Mouse (Mus musculus) neural tube, embryonic 13.5 days (tissue): Measurements from ENCODE around the gene Khdc1c. TPM values are rescaled to one million over a fixed set of nuclear protein-coding genes. Genes with fewer than 3 reads are reported as not detected.

Experiments
- ATAC-seq: fragments of 200-750 bp; cut with Nextera tagmentation; 2 replicates; pipeline ENCODE4 v1.8.0; 2017; ENCODE audit warnings: low read depth, mild to moderate bottlenecking, moderate TSS enrichment, moderate library complexity
- H3K27ac ChIP-seq: fragments of 300-500 bp; sonication (generic); replicated peaks from 2 replicates; pipeline ENCODE4 v1.5.1; 2015; ENCODE audit warnings: moderate library complexity, mild to moderate bottlenecking, inconsistent platforms
- H3K27me3 ChIP-seq: fragments of 300-500 bp; sonication (generic); 2 replicates; pipeline ENCODE4 v1.6.1; 2015; ENCODE audit warnings: mild to moderate bottlenecking, inconsistent platforms
- H3K36me3 ChIP-seq: fragments of 300-500 bp; sonication (generic); 2 replicates; pipeline ENCODE4 v1.6.1; 2015; ENCODE audit warnings: mild to moderate bottlenecking, inconsistent platforms
- H3K4me1 ChIP-seq: fragments of 300-500 bp; sonication (generic); replicated peaks from 2 replicates; pipeline ENCODE4 v1.6.1; 2015; ENCODE audit warnings: inconsistent platforms
- H3K4me2 ChIP-seq: fragments of 300-500 bp; sonication (generic); 2 replicates; pipeline ENCODE4 v1.6.1; 2015; ENCODE audit warnings: inconsistent platforms, mild to moderate bottlenecking, moderate library complexity
- H3K4me3 ChIP-seq: fragments of 300-500 bp; sonication (generic); 2 replicates; pipeline ENCODE4 v1.5.1; 2015; ENCODE audit warnings: mild to moderate bottlenecking, inconsistent platforms
- H3K9ac ChIP-seq: fragments of 300-500 bp; sonication (generic); 2 replicates; pipeline ENCODE4 v1.6.1; 2015; ENCODE audit warnings: moderate library complexity, mild to moderate bottlenecking, inconsistent platforms
- H3K9me3 ChIP-seq: fragments of 300-500 bp; sonication (generic); 2 replicates; pipeline ENCODE4 v1.6.1; 2016; ENCODE audit warnings: inconsistent platforms
- WGBS: fragments of 180-500 bp; shearing (Covaris S2); methylation state at CpG from one replicate; pipeline ENCODE4 v1.1.7; 2015; 5-methylcytosine and 5-hydroxymethylcytosine counted together
- polyA plus RNA-seq: library from polyadenylated mRNA; unstranded; fragments of >200 nt; fragmentation: Nextera tagmentation; extraction: Ambion mirVana; gene quantifications from 2 replicates; pipeline ENCODE4 v1.2.1, GENCODE M21; 2015

Khdc1c gene
- polyA plus RNA-seq, 1 experiment from 2014 or later, result not detected

DNA sequence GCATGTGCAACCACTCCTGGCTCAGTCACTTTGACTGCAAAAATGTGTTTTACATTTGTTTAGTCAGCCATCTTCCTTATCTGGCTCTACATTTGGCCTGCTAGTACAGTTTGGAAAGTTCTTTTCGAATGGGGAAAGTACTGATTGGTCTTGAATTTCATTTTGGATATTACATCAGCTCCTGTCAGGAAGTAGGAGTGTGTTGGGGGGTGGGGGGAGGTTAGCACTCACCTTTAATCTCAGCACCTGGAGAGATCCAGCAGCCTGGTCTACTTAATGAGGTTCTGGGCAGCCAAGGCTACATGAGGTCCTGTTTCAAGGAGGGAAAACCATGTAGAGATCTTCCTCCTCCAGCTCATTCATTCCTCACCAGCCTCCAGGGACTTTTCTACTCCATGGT is 15.1 kb downstream of the Khdc1c start, which contains the start of gene Khdc1b:
TSS of gene Khdc1b (plus strand) at position 301 of the 400 bp plus-strand sequence.
- no peak within 1 kb of the TSS for H3K9ac ChIP-seq
- no peaks in the 10 kb centered on the region for H3K27me3 ChIP-seq
- WGBS, result 81% methylated on average over 1 of the region's 1 CpGs
- no peak within 1 kb of the TSS for H3K4me3 ChIP-seq
- ATAC-seq, result no peak
- H3K4me1 ChIP-seq, result no peaks in the 10 kb centered on the region
- no peak within 1 kb of the TSS for H3K27ac ChIP-seq
- H3K9me3 ChIP-seq, result no peaks in the 10 kb centered on the region
- H3K4me2 ChIP-seq, result no peak within 1 kb of the TSS
- no peaks in the 10 kb centered on the region for H3K36me3 ChIP-seq

DNA sequence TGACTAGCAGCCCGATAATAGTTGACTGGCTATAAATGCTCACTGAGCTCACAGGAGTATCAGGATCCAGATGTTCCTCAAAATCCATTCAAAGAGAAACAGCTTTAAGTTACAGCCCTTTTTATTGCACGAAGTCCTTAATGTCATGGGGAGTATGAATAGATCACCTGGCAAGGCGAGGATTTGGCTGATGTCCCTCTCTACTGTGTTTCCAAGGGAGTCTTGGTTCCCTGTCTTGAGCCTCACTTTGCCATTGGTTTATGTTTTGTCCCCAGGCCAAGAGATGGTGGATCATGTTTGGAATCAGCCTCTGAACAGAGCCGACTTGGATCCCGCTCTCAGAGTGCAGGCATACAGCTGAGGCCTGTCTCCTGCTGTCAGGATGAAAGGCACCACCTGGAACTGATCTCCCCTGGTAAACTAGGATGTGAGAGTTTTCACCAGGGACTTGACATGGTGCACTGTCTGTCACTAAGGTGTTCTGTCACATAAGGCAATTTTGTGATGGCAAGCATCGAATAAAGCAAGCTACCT is 23.1 kb downstream of the Khdc1c start:
- no peak for ATAC-seq
- Histone ChIP-seq H3K27ac (no peak overlapping the region), H3K36me3 (no peaks in the 10 kb centered on the region), H3K4me3 (no peak overlapping the region), H3K9ac (no peak overlapping the region), H3K27me3 (no peaks in the 10 kb centered on the region), H3K4me1 (no peaks in the 10 kb centered on the region), H3K9me3 (no peaks in the 10 kb centered on the region), H3K4me2 (no peak overlapping the region)
- 80% methylated on average over 6 of the region's 6 CpGs for WGBS

DNA sequence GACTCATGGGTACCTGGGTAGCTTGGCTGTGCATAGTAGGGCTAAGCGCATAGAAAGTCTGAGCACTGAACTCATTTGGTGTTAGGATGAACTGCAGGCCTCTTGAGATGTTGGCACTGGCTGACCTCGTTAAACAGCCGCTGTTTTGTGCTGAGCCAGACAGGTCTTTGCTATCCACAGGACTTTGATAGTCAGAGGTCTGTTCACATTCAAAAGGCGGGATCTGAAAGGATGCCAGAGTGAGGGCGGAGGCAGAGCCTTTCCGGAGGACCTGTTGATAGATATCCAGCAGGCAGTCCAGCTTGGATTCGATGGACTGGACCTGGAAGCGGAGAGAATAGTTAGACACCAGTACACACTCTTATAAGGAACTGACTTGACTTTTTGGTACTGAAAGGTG is 34.7 kb downstream of the Khdc1c start:
- ATAC-seq, result no peak
- no peak overlapping the region for H3K4me2 ChIP-seq
- H3K36me3 ChIP-seq, result no peaks in the 10 kb centered on the region
- no peaks in the 10 kb centered on the region for H3K27me3 ChIP-seq
- 84% methylated on average over 8 of the region's 8 CpGs for WGBS
- no peaks in the 10 kb centered on the region for H3K9me3 ChIP-seq
- H3K27ac ChIP-seq, result no peak overlapping the region
- H3K4me1 ChIP-seq, result no peaks in the 10 kb centered on the region
- no peak overlapping the region for H3K4me3 ChIP-seq
- H3K9ac ChIP-seq, result no peak overlapping the region

DNA sequence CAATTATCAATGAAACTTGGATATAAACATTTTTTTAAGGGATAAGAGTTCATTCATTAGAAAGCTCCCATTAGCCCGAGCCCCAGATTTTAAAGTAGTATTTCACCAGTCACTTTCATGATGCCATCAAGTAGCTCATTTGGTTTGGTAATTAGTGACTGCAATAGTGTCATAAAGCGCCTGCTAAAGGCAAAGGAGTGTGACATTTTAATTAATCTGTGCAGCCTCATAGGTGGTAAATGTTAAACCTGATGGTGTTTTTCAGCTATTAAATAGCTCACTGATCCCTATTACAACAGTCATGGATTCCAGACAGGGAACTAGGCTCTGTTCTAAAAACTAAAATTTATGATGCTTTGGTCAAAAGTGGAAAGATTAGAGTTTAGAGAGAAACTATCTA is 39.1 kb downstream of the Khdc1c start:
- Histone ChIP-seq H3K9me3 (no peaks in the 10 kb centered on the region), H3K4me2 (no peak overlapping the region), H3K36me3 (no peaks in the 10 kb centered on the region), H3K27me3 (no peaks in the 10 kb centered on the region), H3K4me1 (peaks cover 10% of the 10 kb centered on the region), H3K9ac (no peak overlapping the region), H3K27ac (no peak overlapping the region), H3K4me3 (no peak overlapping the region)
- peak; percentile 64 for ATAC-seq
- 32% methylated on average over 2 of the region's 2 CpGs for WGBS

DNA sequence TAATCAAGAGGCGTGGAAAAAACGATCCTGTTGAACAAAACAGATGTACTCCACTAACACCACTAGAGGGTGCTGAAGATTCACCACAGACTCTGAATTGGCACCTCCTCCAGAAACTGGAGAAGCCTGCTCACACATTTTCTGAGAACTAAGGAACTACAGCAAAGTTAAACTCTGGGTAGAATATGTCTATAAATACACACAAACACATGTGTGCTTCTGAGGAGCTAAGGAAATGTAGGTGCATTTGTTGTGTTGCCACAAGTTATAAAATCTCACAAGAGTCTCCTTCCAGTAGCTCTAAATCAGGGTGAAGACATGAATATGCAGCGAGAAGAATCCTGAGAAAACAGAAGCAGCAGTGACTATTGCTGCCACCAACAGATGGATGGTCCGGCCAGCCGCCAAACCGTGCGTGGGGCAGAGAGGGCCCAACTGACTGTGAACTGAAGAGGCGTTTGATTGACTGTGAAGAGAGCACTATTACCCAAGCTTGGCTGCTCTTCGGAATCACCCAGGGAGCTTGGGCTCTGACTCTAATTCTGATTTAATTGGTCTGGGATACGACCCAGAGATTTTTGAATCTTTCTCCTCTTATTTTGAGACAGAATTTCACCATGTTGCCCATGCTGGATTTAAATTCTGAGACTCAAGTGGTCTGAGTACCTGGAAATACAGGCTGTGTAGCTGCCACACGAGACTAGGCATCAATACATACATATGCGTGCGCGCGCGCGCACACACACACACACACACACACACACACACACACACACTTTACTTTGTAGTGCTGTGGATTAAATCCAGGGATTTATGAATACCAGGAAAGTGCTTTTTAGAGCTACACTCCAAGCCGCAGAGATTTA is 43.4 kb downstream of the Khdc1c start:
- peak overlapping the region; percentile 18; the same call in 1 of the 2 replicates for H3K27ac ChIP-seq
- H3K9me3 ChIP-seq, result no peaks in the 10 kb centered on the region
- H3K4me3 ChIP-seq, result no peak overlapping the region
- no peaks in the 10 kb centered on the region for H3K27me3 ChIP-seq
- H3K4me1 ChIP-seq, result peaks cover 10% of the 10 kb centered on the region
- no peaks in the 10 kb centered on the region for H3K36me3 ChIP-seq
- peak; percentile 87 for ATAC-seq
- 49% methylated on average over 18 of the region's 18 CpGs for WGBS
- no peak overlapping the region for H3K9ac ChIP-seq
- H3K4me2 ChIP-seq, result peak overlapping the region; percentile 7; the same call in 1 of the 2 replicates

DNA sequence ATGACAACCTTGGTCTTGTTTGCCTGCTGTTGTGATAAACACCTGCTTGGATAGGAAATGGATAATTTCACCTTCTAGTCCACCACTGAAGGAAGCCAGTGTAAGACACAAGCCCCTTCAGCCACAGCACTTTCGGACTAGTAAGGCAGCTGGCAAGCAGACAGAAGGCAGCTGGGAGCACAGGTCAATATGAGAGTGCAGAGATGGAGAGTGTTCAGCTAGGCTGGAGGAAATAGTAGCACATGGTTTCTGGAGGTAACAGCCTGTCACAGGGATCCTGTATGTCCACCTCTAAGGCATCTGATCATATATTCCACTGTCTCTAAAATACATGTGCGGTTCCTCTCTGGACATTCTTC is 44.0 kb downstream of the Khdc1c start:
- Histone ChIP-seq H3K9ac (no peak overlapping the region), H3K4me2 (no peak overlapping the region), H3K4me1 (peaks cover 10% of the 10 kb centered on the region), H3K36me3 (no peaks in the 10 kb centered on the region), H3K9me3 (no peaks in the 10 kb centered on the region), H3K4me3 (no peak overlapping the region), H3K27me3 (no peaks in the 10 kb centered on the region), H3K27ac (no peak overlapping the region; the same call in 1 of the 2 replicates)
- 93% methylated on average over 2 of the region's 2 CpGs for WGBS
- no peak for ATAC-seq

DNA sequence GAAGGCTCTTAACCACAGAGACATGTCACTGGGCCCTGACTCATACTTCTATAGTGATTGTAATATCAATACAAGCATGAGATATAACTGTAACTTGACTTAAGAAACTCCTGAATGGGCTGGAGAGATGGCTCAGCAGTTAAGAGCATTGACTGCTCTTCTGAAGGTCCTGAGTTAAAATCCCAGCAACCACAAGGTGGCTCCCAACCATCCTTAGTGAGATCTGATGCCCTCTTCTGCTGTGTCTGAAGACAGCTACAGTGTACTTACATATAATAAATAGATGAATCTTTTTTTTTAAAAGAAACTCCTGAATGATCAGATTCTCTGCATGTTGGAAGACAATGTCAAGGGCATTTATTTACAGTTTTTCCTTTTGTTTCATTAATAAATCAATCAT is 51.2 kb downstream of the Khdc1c start:
- Histone ChIP-seq H3K27me3 (no peaks in the 10 kb centered on the region), H3K9ac (no peak overlapping the region), H3K4me1 (no peaks in the 10 kb centered on the region), H3K4me2 (no peak overlapping the region), H3K27ac (no peak overlapping the region), H3K9me3 (no peaks in the 10 kb centered on the region), H3K4me3 (no peak overlapping the region), H3K36me3 (no peaks in the 10 kb centered on the region)
- ATAC-seq, result no peak

Other genes with a start within 250 kb of the Khdc1c start
- 18.6 and 20.2 TPM in 2 replicates for gene Tmem14a, start 149.8 kb upstream of the Khdc1c start, polyA plus RNA-seq
- 0.20 TPM in 1 of 2 replicates, not detected in the other for gene Gsta3, start 127.7 kb upstream of the Khdc1c start, polyA plus RNA-seq
- gene Khdc1a, start 18.7 kb upstream of the Khdc1c start, polyA plus RNA-seq, result not detected in 2 replicates
- gene Khdc1b, start 15.2 kb downstream of the Khdc1c start, polyA plus RNA-seq, result 0.08 TPM in 1 of 2 replicates, not detected in the other